Mouse (Mus musculus) CH12.LX (cell line): ENCODE measurements at regions not wholly inside any gene's neighbourhood (a gene's known extent, or its start where the extent isn't known, plus 50 kb on each side); places are given as distances from the start of the nearest gene placed in this dataset.
"Not testable (repeated sequence)": the region's sequence is repeated elsewhere in the genome, so short reads cannot be mapped to it uniquely, and the experiment has no call there.

ENCODE experiments used
- DNase-seq: peaks from one replicate; pipeline ENCODE4 v3.0.0-alpha.2; 2013; ENCODE audit errors: extremely low read depth
- H3K27ac ChIP-seq: 2 replicates; pipeline ENCODE4 v1.5.1; 2012; ENCODE audit warnings: low read depth, mild to moderate bottlenecking, control low read depth, moderate library complexity; ENCODE audit not compliant: insufficient read depth
- H3K27me3 ChIP-seq: replicated peaks from 2 replicates; pipeline ENCODE3; 2012; ENCODE audit warnings: inconsistent platforms
- H3K36me3 ChIP-seq, 2 experiments: replicated peaks in 1 of 2; 2 replicates each; pipeline versions ENCODE3 to v1.6.1; 2012; ENCODE audit warnings: inconsistent platforms in 1 of 2, low read length in 1 of 2, mild to moderate bottlenecking in 1 of 2, mixed read lengths in 1 of 2, moderate library complexity in 1 of 2; ENCODE audit not compliant: control insufficient read depth in 1 of 2, insufficient read depth in 1 of 2
- H3K4me1 ChIP-seq, 2 experiments: 2 replicates each; pipeline ENCODE4 v1.6.1; 2012; ENCODE audit warnings: inconsistent platforms in 1 of 2, moderate library complexity in 1 of 2; ENCODE audit not compliant: insufficient read depth in 2 of 2, control insufficient read depth in 1 of 2
- H3K4me2 ChIP-seq: 2 replicates; pipeline ENCODE4 v1.6.1; 2012; ENCODE audit warnings: low read depth, mild to moderate bottlenecking, control low read depth; ENCODE audit not compliant: poor library complexity, insufficient read depth, severe bottlenecking
- H3K4me3 ChIP-seq, 3 experiments: fragments of 150-350 bp in 1 of 3; sonication (generic) in 1 of 3; replicated peaks in 1 of 3; 2 replicates each; pipeline versions ENCODE3 to v1.5.1; 2011 to 2012; ENCODE audit warnings: low read depth in 2 of 3, low read length in 2 of 3, mild to moderate bottlenecking in 2 of 3, moderate library complexity in 2 of 3, control low read depth in 1 of 3, improper control_type of control experiment in 1 of 3, inconsistent platforms in 1 of 3, mixed read lengths in 1 of 3; ENCODE audit not compliant: poor library complexity in 1 of 3
- H3K79me2 ChIP-seq: replicated peaks from 2 replicates; pipeline ENCODE4 v1.6.1; 2012; ENCODE audit warnings: mild to moderate bottlenecking, moderate library complexity; ENCODE audit not compliant: control insufficient read depth, poor library complexity, insufficient read depth, severe bottlenecking; ENCODE audit errors: extremely low read depth
- H3K9ac ChIP-seq: 2 replicates; pipeline ENCODE4 v1.6.1; 2012; ENCODE audit warnings: low read depth, mild to moderate bottlenecking, control low read depth, moderate library complexity; ENCODE audit not compliant: insufficient read depth
- H3K9me3 ChIP-seq: replicated peaks from 2 replicates; pipeline ENCODE3; 2012; ENCODE audit warnings: low read length, inconsistent platforms, mixed read lengths
- CHD2 ChIP-seq: IDR thresholded peaks from 2 replicates; pipeline ENCODE4 v1.6.1; 2011; ENCODE audit warnings: low read length, improper control_type of control experiment
- ELF1 ChIP-seq: IDR thresholded peaks from 2 replicates; pipeline ENCODE4 v1.6.1; 2014; ENCODE audit warnings: low read depth, mild to moderate bottlenecking, inconsistent platforms, low read length, improper control_type of control experiment
- HCFC1 ChIP-seq: IDR thresholded peaks from 2 replicates; pipeline ENCODE4 v1.6.1; 2012; ENCODE audit warnings: low read depth, mild to moderate bottlenecking, inconsistent platforms, low read length, improper control_type of control experiment
- JUN ChIP-seq: IDR thresholded peaks from 2 replicates; pipeline ENCODE4 v1.6.1; 2011; ENCODE audit warnings: low read depth, mild to moderate bottlenecking, low read length, improper control_type of control experiment, moderate library complexity; ENCODE audit not compliant: insufficient read depth
- KAT2A ChIP-seq: IDR thresholded peaks from 2 replicates; pipeline ENCODE4 v1.6.1; 2012; ENCODE audit warnings: low read length, improper control_type of control experiment, inconsistent platforms; ENCODE audit not compliant: insufficient replicate concordance
- MAFK ChIP-seq: IDR thresholded peaks from 2 replicates; pipeline ENCODE4 v1.6.1; 2011; ENCODE audit warnings: low read length, improper control_type of control experiment; ENCODE audit not compliant: insufficient replicate concordance
- MAX ChIP-seq: IDR thresholded peaks from 2 replicates; pipeline ENCODE4 v1.6.1; 2011; ENCODE audit warnings: low read length, improper control_type of control experiment
- MAZ ChIP-seq: IDR thresholded peaks from 2 replicates; pipeline ENCODE4 v1.6.1; 2012; ENCODE audit warnings: low read depth, mild to moderate bottlenecking, inconsistent platforms, low read length, improper control_type of control experiment, moderate library complexity
- MEF2A ChIP-seq: IDR thresholded peaks from 2 replicates; pipeline ENCODE4 v1.6.1; 2014; ENCODE audit warnings: low read depth, mild to moderate bottlenecking, inconsistent platforms, low read length, improper control_type of control experiment, borderline replicate concordance
- NRF1 ChIP-seq: IDR thresholded peaks from 2 replicates; pipeline ENCODE4 v1.6.1; 2014; ENCODE audit warnings: low read depth, mild to moderate bottlenecking, inconsistent platforms, low read length, improper control_type of control experiment, moderate library complexity
- RCOR1 ChIP-seq: conservative IDR thresholded peaks from 2 replicates; pipeline ENCODE4 v1.6.1; 2012; ENCODE audit warnings: low read depth, mild to moderate bottlenecking, inconsistent platforms, low read length, improper control_type of control experiment
- SIN3A ChIP-seq: IDR thresholded peaks from 2 replicates; pipeline ENCODE4 v1.6.1; 2012; ENCODE audit warnings: low read length, improper control_type of control experiment, inconsistent platforms
- TBP ChIP-seq: conservative IDR thresholded peaks from 2 replicates; pipeline ENCODE4 v1.6.1; 2011; ENCODE audit warnings: low read depth, low read length, improper control_type of control experiment
- ZKSCAN1 ChIP-seq: IDR thresholded peaks from 2 replicates; pipeline ENCODE4 v1.6.1; 2012; ENCODE audit warnings: low read depth, inconsistent platforms, low read length, improper control_type of control experiment, borderline replicate concordance
- ZMIZ1 ChIP-seq: IDR thresholded peaks from 2 replicates; pipeline ENCODE4 v1.6.1; 2012; ENCODE audit warnings: low read depth, mild to moderate bottlenecking, inconsistent platforms, low read length, improper control_type of control experiment
- ZNF384 ChIP-seq: IDR thresholded peaks from 2 replicates; pipeline ENCODE4 v1.6.1; 2012; ENCODE audit warnings: low read depth, low read length, improper control_type of control experiment, inconsistent platforms
- dilution Hi-C: fragments of 300-500 bp; cut with MboI; formaldehyde crosslinking; loops from 2 replicates; pipeline ENCODE4 v1.14.3; 2020; ENCODE audit warnings: low sequenced_read_pairs; ENCODE audit not compliant: extremely low pct_unique_long_range_greater_than_20kb, extremely low pct_ligation_motif_present
- in situ Hi-C: fragments of 300-500 bp; cut with MboI; formaldehyde crosslinking; loops from 3 replicates; pipeline ENCODE4 v1.14.3; 2019; ENCODE audit warnings: low sequenced_read_pairs, low pct_ligation_motif_present, low pct_unique_long_range_greater_than_20kb, mixed read lengths

DNA sequence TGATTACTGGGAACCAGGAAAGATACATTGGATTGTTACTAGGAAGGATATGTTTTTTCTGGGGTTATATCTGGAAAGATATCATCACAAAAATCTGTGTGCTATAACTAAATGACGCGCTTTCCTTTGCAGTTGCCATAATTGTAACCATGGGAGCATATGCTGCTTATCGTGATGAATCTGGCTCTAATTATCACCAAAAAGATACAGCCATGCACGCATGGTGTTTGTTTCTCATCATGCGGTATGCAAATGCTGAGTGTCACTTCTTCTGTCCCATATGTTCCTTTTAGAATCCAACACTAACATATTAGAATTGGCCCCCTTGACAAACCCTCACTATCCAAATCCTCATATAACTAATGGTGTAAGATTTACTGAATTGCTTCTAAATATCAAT lies 227.4 kb downstream of the Scg2 start:
- H3K9me3 ChIP-seq: no peaks in the 10 kb centered on the region
- no peak overlapping the region for H3K9ac ChIP-seq
- no peak overlapping the region for H3K4me2 ChIP-seq
- dilution Hi-C loops (no loop called here), in situ Hi-C loops (no loop called here)
- H3K36me3 ChIP-seq: no peaks in the 10 kb centered on the region
- DNase-seq: no peak
- no peaks in the 10 kb centered on the region for H3K27me3 ChIP-seq
- H3K4me3 ChIP-seq: no peak overlapping the region
- no peak for TF ChIP-seq ZMIZ1
- TF ChIP-seq ELF1: no peak
- no peak for TF ChIP-seq ZKSCAN1
- no peak for TF ChIP-seq NRF1
- no peak for TF ChIP-seq CHD2
- TF ChIP-seq RCOR1: no peak
- no peak for TF ChIP-seq MAZ
- no peak for TF ChIP-seq MAFK
- TF ChIP-seq MAX: no peak
- H3K79me2 ChIP-seq: no peaks in the 10 kb centered on the region
- no peaks in the 10 kb centered on the region for H3K4me1 ChIP-seq
- H3K27ac ChIP-seq: no peak overlapping the region

DNA sequence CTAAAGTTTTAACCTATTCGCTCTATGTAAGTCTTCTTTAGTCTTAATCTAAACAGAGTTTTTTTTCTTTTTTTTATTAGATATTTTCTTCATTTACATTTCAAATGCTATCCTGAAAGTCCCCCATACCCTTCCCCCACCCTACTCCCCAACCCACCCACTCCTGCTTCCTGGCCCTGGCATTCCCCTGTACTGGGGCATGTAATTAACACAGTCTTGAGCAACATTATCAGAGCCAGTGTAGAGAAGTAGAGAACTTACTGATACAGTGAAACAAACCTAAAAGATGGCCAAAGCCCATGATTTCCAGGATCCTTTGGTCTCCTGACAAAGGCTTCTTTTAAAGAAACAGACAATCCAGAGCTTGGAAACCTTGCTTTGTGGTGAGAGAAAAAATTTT lies 227.9 kb downstream of the Scg2 start:
- H3K27me3 ChIP-seq, H3K9ac ChIP-seq, H3K36me3 ChIP-seq, H3K4me2 ChIP-seq, DNase-seq, H3K79me2 ChIP-seq, H3K4me3 ChIP-seq, H3K27ac ChIP-seq, H3K9me3 ChIP-seq, in situ Hi-C loops, dilution Hi-C loops, H3K4me1 ChIP-seq: not testable (repeated sequence)

DNA sequence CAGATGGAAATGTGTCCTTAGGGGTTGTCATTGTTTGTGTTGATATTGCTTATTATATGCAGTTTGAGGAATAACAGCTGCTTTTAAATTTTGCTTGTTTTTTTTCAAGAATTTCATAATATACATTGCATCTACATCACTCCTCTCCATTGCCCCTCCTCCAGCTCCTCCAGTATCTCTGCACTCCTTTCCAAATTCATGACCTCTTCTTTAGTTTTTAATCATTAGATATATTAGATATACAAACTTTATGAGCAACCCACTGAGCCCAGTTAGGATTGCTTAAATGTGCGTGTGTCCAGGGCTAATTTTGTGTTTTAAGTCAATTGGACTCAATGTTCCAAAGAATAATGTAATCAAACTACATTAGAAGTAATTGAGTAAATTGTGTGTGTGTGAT lies 232.7 kb downstream of the Scg2 start:
- DNase-seq: no peak
- H3K36me3 ChIP-seq: no peaks in the 10 kb centered on the region
- no peaks in the 10 kb centered on the region for H3K27me3 ChIP-seq
- no peak for TF ChIP-seq TBP
- TF ChIP-seq MEF2A: no peak
- no peak for TF ChIP-seq SIN3A
- TF ChIP-seq NRF1: no peak
- no peak for TF ChIP-seq ZNF384
- no peak for TF ChIP-seq JUN
- TF ChIP-seq KAT2A: no peak
- no peak for TF ChIP-seq HCFC1
- H3K4me3 ChIP-seq: no peak overlapping the region
- H3K4me1 ChIP-seq: no peaks in the 10 kb centered on the region
- in situ Hi-C loops: no loop called here
- H3K4me2 ChIP-seq: no peak overlapping the region
- dilution Hi-C loops: no loop called here
- H3K79me2 ChIP-seq: no peaks in the 10 kb centered on the region
- H3K27ac ChIP-seq: no peak overlapping the region
- H3K9ac ChIP-seq: no peak overlapping the region
- H3K9me3 ChIP-seq: no peaks in the 10 kb centered on the region
